In genomic region chr3:68691100-68691778, GRCm38 (mm10) we compare ENCODE assay signal across 13 mouse cellular contexts. TPM values are rescaled to one million over a fixed set of nuclear protein-coding genes. Genes with fewer than 3 reads are reported as not detected.
DNase-seq lines count a peak whose midpoint lies in the region; ATAC-seq and TF ChIP-seq lines count a peak whose summit lies in the region.
"Had no signal": no experiment of that assay in that cellular context is flagged by ENCODE, and none has a peak within 500 bp of the region (broad histone marks: within the 10 kb centered on the region; RNA-seq: fewer than 3 reads in every experiment).

No protein-coding gene starts in this region.

- H3K9ac ChIP-seq in forebrain, embryonic 13.5 days = no peak overlapping the region
- H3K9ac ChIP-seq: embryonic facial prominence, embryonic 13.5 days; neural tube, embryonic 13.5 days had no signal

- no peak overlapping the region for H3K4me2 ChIP-seq in forebrain, embryonic 13.5 days
- H3K4me2 ChIP-seq: embryonic facial prominence, embryonic 13.5 days; neural tube, embryonic 13.5 days had no signal

- no peaks in the 10 kb centered on the region for H3K27me3 ChIP-seq in testis, adult 2 months (ENCODE audit: control insufficient read depth, insufficient read depth, low read length)
- no peaks in the 10 kb centered on the region for H3K27me3 ChIP-seq in limb, embryonic 10.5 days (ENCODE audit: low read depth, poor library complexity, severe bottlenecking)
- H3K27me3 ChIP-seq in spleen, adult 2 months (ENCODE audit: control insufficient read depth, insufficient read depth, low read length) = no peaks in the 10 kb centered on the region
- H3K27me3 ChIP-seq in forebrain, embryonic 13.5 days = no peaks in the 10 kb centered on the region
- H3K27me3 ChIP-seq in cerebellum, adult 2 months (ENCODE audit: control insufficient read depth, insufficient read depth, low read length) = no peaks in the 10 kb centered on the region
- H3K27me3 ChIP-seq: embryonic facial prominence, embryonic 13.5 days; neural tube, embryonic 13.5 days had no signal

- no peak for TF ChIP-seq POLR2A in testis, adult 2 months (IDR thresholded peaks at IDR 0.05; ENCODE audit: control insufficient read depth, low read depth, low read length)
- no peak for TF ChIP-seq POLR2A in spleen, adult 2 months (IDR thresholded peaks at IDR 0.05; ENCODE audit: low read depth, low read length)
- no peak for TF ChIP-seq POLR2A in cerebellum, adult 2 months (IDR thresholded peaks at IDR 0.05; ENCODE audit: borderline replicate concordance, insufficient read depth, low read length)

- no peaks in the 10 kb centered on the region for H3K36me3 ChIP-seq in testis, adult 2 months (ENCODE audit: control insufficient read depth, insufficient read depth, low read length)
- H3K36me3 ChIP-seq in limb, embryonic 10.5 days = no peaks in the 10 kb centered on the region
- H3K36me3 ChIP-seq in spleen, adult 2 months (ENCODE audit: control insufficient read depth, insufficient read depth, low read length) = peaks cover 1% of the 10 kb centered on the region; the same call in 1 of the 2 replicates
- H3K36me3 ChIP-seq in forebrain, embryonic 13.5 days (ENCODE audit: poor library complexity, severe bottlenecking) = no peaks in the 10 kb centered on the region
- H3K36me3 ChIP-seq: embryonic facial prominence, embryonic 13.5 days; neural tube, embryonic 13.5 days had no signal

- peak; percentile 20 for DNase-seq in adrenal gland, postnatal 10 days
- no peak for DNase-seq in adrenal gland, adult 18-20 months (ENCODE audit: low spot score in 2 of 2)
- no peak for DNase-seq in testis, postnatal 14 days (ENCODE audit: low spot score)
- DNase-seq in limb, embryonic 10.5 days (ENCODE audit: low spot score) = no peak
- DNase-seq in spleen, adult 2 months (ENCODE audit: low read depth in 1 of 2, low spot score in 2 of 2) = peak in 1 of 2 experiments; percentile 59
- no peak for DNase-seq in cerebellum, adult 2 months
- DNase-seq: cerebellum, adult 11 months had no signal

- TF ChIP-seq CTCF in testis, adult 2 months (IDR thresholded peaks at IDR 0.05; ENCODE audit: control insufficient read depth, insufficient read depth, insufficient replicate concordance, low read depth, low read length) = no peak
- TF ChIP-seq CTCF in spleen, adult 2 months (IDR thresholded peaks at IDR 0.05; ENCODE audit: extremely low read depth, insufficient read depth, insufficient read length, insufficient replicate concordance) = no peak
- TF ChIP-seq CTCF in cerebellum, adult 2 months (IDR thresholded peaks at IDR 0.05; ENCODE audit: borderline replicate concordance, insufficient read depth, low read depth, low read length) = no peak

- H3K4me3 ChIP-seq in testis, adult 2 months (ENCODE audit: control insufficient read depth, low read depth, low read length) = peak overlapping the region; percentile 11
- no peak overlapping the region for H3K4me3 ChIP-seq in limb, embryonic 10.5 days
- H3K4me3 ChIP-seq in spleen, adult 2 months (ENCODE audit: extremely low read depth, insufficient read depth, insufficient read length) = peak overlapping the region; percentile 64
- no peak overlapping the region for H3K4me3 ChIP-seq in forebrain, embryonic 13.5 days
- H3K4me3 ChIP-seq in cerebellum, adult 2 months (replicated peaks; ENCODE audit: insufficient read depth, low read depth, low read length) = no peak overlapping the region
- H3K4me3 ChIP-seq: embryonic facial prominence, embryonic 13.5 days; neural tube, embryonic 13.5 days had no signal

- no peak for ATAC-seq in forebrain, embryonic 13.5 days
- ATAC-seq: forebrain, embryonic 16.5 days had no signal

- WGBS in limb, embryonic 10.5 days = 86% methylated on average over 28 of the region's 28 CpGs
- WGBS in spleen, adult 2 months = 7% methylated on average over 28 of the region's 28 CpGs
- 91% methylated on average over 28 of the region's 28 CpGs for WGBS in forebrain, embryonic 13.5 days
- WGBS in cerebellum, adult 2 months = 89% methylated on average over 28 of the region's 28 CpGs

- H3K9me3 ChIP-seq in limb, embryonic 10.5 days (replicated peaks) = no peaks in the 10 kb centered on the region
- H3K9me3 ChIP-seq in forebrain, embryonic 13.5 days (replicated peaks) = no peaks in the 10 kb centered on the region
- H3K9me3 ChIP-seq: embryonic facial prominence, embryonic 13.5 days; neural tube, embryonic 13.5 days had no signal

- H3K27ac ChIP-seq in testis, adult 2 months (ENCODE audit: control insufficient read depth, insufficient read depth, low read depth, low read length) = no peak overlapping the region
- peak overlapping the region; percentile 30; the same call in 1 of the 2 replicates for H3K27ac ChIP-seq in limb, embryonic 10.5 days
- peak overlapping the region; percentile 73 for H3K27ac ChIP-seq in spleen, adult 2 months (ENCODE audit: insufficient read depth, low read length)
- no peak overlapping the region for H3K27ac ChIP-seq in forebrain, embryonic 13.5 days
- no peak overlapping the region for H3K27ac ChIP-seq in cerebellum, adult 2 months (ENCODE audit: insufficient read depth, low read length)
- H3K27ac ChIP-seq: embryonic facial prominence, embryonic 13.5 days; neural tube, embryonic 13.5 days had no signal

- H3K4me1 ChIP-seq in testis, adult 2 months (ENCODE audit: control insufficient read depth, insufficient read depth, low read length) = no peaks in the 10 kb centered on the region
- H3K4me1 ChIP-seq in limb, embryonic 10.5 days = peaks cover 24% of the 10 kb centered on the region
- H3K4me1 ChIP-seq in spleen, adult 2 months (ENCODE audit: control insufficient read depth, insufficient read depth, insufficient read length) = peaks cover 2% of the 10 kb centered on the region; the same call in 1 of the 2 replicates
- H3K4me1 ChIP-seq in forebrain, embryonic 13.5 days = peaks cover 4% of the 10 kb centered on the region; the same call in 1 of the 2 replicates
- H3K4me1 ChIP-seq in cerebellum, adult 2 months (ENCODE audit: control insufficient read depth, insufficient read depth, low read length) = peaks cover 3% of the 10 kb centered on the region; the same call in 1 of the 2 replicates

RNA-seq across cellular contexts. Expression of gene Il12a, which starts 0.8 kb away (rescaled TPM):
- total RNA-seq in adrenal gland, postnatal 10 days (2021) = under 1 TPM; 0.70 to 0.90 TPM
- under 1 TPM; 0.35 to 0.40 TPM for total RNA-seq in adrenal gland, adult 18-20 months (2021)
- polyA plus RNA-seq in testis, adult 2 months (2012; rRNA removed) = 0.07 and 0.25 TPM in 2 replicates
- 0.24 TPM in 1 of 2 replicates, not detected in the other for polyA plus RNA-seq in limb, embryonic 10.5 days (2016; fragmentation: Nextera tagmentation; extraction: Ambion mirVana)
- 7.3 and 9.8 TPM in 2 replicates for polyA plus RNA-seq in spleen, adult 2 months (2012; rRNA removed)
- 0.13 TPM in 1 of 2 replicates, not detected in the other for polyA plus RNA-seq in forebrain, embryonic 13.5 days (2015; fragmentation: Nextera tagmentation; extraction: Ambion mirVana)
- 0.68 and 1.1 TPM in 2 replicates for polyA plus RNA-seq in cerebellum, adult 2 months (2012; rRNA removed)
- polyA plus RNA-seq: intestine, embryonic 14.5 days; neural tube, embryonic 13.5 days had no signal

Comparison
In these comparisons a context has a peak if more than half of its experiments do, and no peak if none do; other contexts are left out.
1. H3K27ac ChIP-seq: peak in limb, embryonic 10.5 days (single experiment) and spleen, adult 2 months (single experiment); none in testis, adult 2 months (single experiment), forebrain, embryonic 13.5 days (single experiment) and cerebellum, adult 2 months (single experiment).
2. H3K4me3 ChIP-seq: peak in testis, adult 2 months (single experiment) and spleen, adult 2 months (single experiment); none in limb, embryonic 10.5 days (single experiment), forebrain, embryonic 13.5 days (single experiment) and cerebellum, adult 2 months (single experiment).